Mouse (Mus musculus): ENCODE results near the gene Ikzf3. TPM values are rescaled to one million over a fixed set of nuclear protein-coding genes. Genes with fewer than 3 reads are reported as not detected.
A peak's percentile ranks its signal among the peaks of the same experiment; 100 is the strongest.

Gene Ikzf3
- polyA plus RNA-seq, 1 experiment from 2014 or later, result not detected

DNA sequence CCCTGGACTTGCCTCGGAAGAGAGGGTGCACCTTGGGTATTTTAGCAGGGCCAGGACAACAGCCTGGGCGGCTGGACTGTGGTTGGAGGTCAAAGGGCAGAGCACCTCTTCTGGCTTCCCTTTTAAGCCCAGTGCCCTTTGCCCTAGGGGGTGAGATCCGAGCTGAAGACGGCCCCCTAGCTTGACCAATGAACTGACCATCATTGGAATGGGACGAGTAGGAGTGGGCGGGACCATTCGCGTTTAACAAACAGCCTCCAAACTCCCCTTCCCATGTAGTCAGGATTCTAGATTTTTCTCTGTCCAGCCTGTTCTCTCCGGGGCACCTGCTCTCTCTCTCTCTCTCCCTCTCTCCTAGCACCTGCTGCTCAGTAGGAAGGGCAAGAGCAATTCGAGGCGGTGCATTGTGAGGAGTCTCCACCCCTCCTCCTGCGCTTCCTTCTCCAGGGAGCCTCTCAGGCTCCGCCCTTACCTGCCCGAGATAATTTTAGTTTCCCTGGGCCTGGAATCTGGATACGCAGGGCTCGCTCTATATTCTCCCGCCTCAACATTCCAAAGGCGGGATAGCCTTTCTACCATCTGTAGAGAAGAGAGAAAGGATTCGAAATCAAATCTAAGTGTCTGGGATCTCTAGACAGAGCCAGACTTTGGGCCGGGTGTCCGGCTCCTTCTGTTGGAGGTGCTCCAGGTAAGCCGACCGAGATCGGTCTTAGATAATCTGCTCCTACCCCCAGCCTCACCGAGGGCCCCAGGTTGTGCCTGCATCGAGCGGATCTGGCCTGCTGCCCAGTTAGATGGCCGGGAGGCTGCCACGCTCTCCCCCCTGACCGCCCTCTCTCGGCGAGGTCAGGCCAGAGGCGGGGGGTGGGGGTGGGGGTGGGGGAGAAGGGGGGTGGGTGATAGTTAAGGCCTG, 99.0 kb downstream of the Ikzf3 start:
- H3K4me3 ChIP-seq (ENCODE audit: control insufficient read depth in 1 of 2, insufficient read depth in 1 of 2, low read depth in 1 of 2, low read length in 2 of 2), result peak overlapping the region; percentile 22 to 28; a peak in 3 of 4 replicates
- no peak for ATAC-seq (ENCODE audit: insufficient number of reproducible peaks, insufficient read depth, low FRiP score, low read depth)
- 3% methylated on average over 33 of the region's 33 CpGs for WGBS
- no peaks in the 10 kb centered on the region for H3K9me3 ChIP-seq (ENCODE audit: control insufficient read depth, low read length)
- no peaks in the 10 kb centered on the region for H3K36me3 ChIP-seq (ENCODE audit: control insufficient read depth, insufficient read depth, low read length)
- H3K4me2 ChIP-seq (ENCODE audit: low read length), result peak overlapping the region; percentile 65
- H3K27me3 ChIP-seq (ENCODE audit: control insufficient read depth, insufficient read depth, low read length), result no peaks in the 10 kb centered on the region
- no peak overlapping the region for H3K27ac ChIP-seq (replicated peaks in 1 of 2; ENCODE audit: control insufficient read depth in 1 of 2, insufficient read depth in 1 of 2, low read depth in 2 of 2, low read length in 2 of 2)
- H3K4me1 ChIP-seq (ENCODE audit: control insufficient read depth in 2 of 2, insufficient read depth in 2 of 2, low read length in 2 of 2), result peaks cover 9 to 23% of the 10 kb centered on the region in 2 experiments
- H3K9ac ChIP-seq (ENCODE audit: low read length), result peak overlapping the region; percentile 57

DNA sequence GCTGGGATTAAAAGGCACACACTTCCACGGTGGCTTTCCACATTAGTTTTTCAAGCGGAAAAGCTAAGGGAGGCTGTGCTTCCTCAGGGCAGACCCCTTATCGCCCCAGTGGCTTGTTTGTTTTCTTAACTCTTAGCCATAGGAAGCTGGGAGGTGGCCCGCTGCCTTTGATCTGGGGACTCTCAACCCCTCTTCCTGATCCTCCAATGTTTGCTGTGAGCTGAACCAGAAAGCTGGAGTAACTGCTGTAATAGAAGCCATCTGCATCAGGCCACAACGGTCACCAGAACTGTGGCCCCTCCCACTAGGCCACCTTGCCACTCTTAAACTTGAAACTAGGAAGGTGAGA, 99.6 kb downstream of the Ikzf3 start, which contains the start of gene Grb7:
Gene Grb7 (plus strand): TSS at position 182 of the 349 bp plus-strand sequence.
- no peak within 1 kb of the TSS for H3K27ac ChIP-seq (replicated peaks in 1 of 2; ENCODE audit: control insufficient read depth in 1 of 2, insufficient read depth in 1 of 2, low read depth in 2 of 2, low read length in 2 of 2)
- H3K9me3 ChIP-seq (ENCODE audit: control insufficient read depth, low read length), result no peaks in the 10 kb centered on the region
- H3K9ac ChIP-seq (ENCODE audit: low read length), result peak within 1 kb of the TSS; percentile 57
- 35% methylated on average over 5 of the region's 5 CpGs for WGBS
- H3K4me2 ChIP-seq (ENCODE audit: low read length), result peak within 1 kb of the TSS; percentile 65
- H3K4me1 ChIP-seq (ENCODE audit: control insufficient read depth in 2 of 2, insufficient read depth in 2 of 2, low read length in 2 of 2), result peaks cover 9 to 23% of the 10 kb centered on the region in 2 experiments
- ATAC-seq (ENCODE audit: insufficient number of reproducible peaks, insufficient read depth, low FRiP score, low read depth), result no peak
- H3K4me3 ChIP-seq (ENCODE audit: control insufficient read depth in 1 of 2, insufficient read depth in 1 of 2, low read depth in 1 of 2, low read length in 2 of 2), result peak within 1 kb of the TSS; percentile 22 to 28; a peak in 3 of 4 replicates
- H3K36me3 ChIP-seq (ENCODE audit: control insufficient read depth, insufficient read depth, low read length), result no peaks in the 10 kb centered on the region
- H3K27me3 ChIP-seq (ENCODE audit: control insufficient read depth, insufficient read depth, low read length), result no peaks in the 10 kb centered on the region

DNA sequence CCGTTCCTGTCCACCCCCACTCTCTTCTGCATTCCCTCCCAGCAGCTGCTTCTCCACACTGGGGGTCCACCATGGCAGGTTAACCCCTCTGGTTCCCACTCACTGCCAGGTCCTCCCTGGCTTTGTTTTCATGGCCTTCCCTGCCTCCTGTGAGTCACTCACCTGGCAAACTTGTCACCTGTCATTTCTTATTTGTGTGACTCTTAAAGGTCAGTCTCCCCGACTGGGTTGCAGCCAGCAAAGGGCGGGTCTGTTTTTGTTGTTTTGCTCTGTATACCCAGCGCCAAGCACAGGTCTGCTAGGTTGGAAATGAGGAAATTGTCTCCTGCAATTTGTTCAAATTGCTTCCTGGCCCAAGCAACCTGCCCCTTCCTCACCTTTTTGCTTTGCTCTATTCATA, 100.2 kb downstream of the Ikzf3 start:
- ATAC-seq (ENCODE audit: insufficient number of reproducible peaks, insufficient read depth, low FRiP score, low read depth), result no peak
- Histone ChIP-seq H3K9me3 (ENCODE audit: control insufficient read depth, low read length) (no peaks in the 10 kb centered on the region), H3K4me2 (ENCODE audit: low read length) (no peak overlapping the region), H3K36me3 (ENCODE audit: control insufficient read depth, insufficient read depth, low read length) (no peaks in the 10 kb centered on the region), H3K27me3 (ENCODE audit: control insufficient read depth, insufficient read depth, low read length) (no peaks in the 10 kb centered on the region), H3K4me3 (ENCODE audit: control insufficient read depth in 1 of 2, insufficient read depth in 1 of 2, low read depth in 1 of 2, low read length in 2 of 2) (no peak overlapping the region), H3K27ac (replicated peaks in 1 of 2; ENCODE audit: control insufficient read depth in 1 of 2, insufficient read depth in 1 of 2, low read depth in 2 of 2, low read length in 2 of 2) (no peak overlapping the region), H3K9ac (ENCODE audit: low read length) (no peak overlapping the region), H3K4me1 (ENCODE audit: control insufficient read depth in 2 of 2, insufficient read depth in 2 of 2, low read length in 2 of 2) (peaks cover 9 to 23% of the 10 kb centered on the region in 2 experiments)
- WGBS, result 70% methylated on average over 4 of the region's 4 CpGs

DNA sequence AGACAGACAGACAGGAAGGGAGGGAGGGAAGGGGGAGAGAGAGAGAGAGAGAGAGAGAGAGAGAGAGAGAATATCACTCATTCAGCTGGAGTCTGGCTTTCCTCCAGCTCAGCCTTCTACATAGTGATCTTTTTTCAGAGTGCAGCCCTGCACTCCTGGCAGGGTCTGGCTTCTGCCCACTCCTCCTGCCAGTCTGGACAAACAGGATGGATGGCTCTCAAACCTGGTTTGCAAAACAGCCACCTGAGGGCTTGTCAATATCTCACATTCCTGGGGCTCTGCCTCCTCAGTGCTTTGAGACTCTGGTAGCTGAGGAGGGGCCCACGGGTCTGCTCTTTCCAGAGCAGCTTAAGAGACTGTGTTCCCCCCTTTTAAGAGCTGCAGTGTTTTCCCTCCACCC, 100.6 kb downstream of the Ikzf3 start:
- no peak overlapping the region for H3K4me3 ChIP-seq (ENCODE audit: control insufficient read depth in 1 of 2, insufficient read depth in 1 of 2, low read depth in 1 of 2, low read length in 2 of 2)
- ATAC-seq (ENCODE audit: insufficient number of reproducible peaks, insufficient read depth, low FRiP score, low read depth), result no peak
- H3K27me3 ChIP-seq (ENCODE audit: control insufficient read depth, insufficient read depth, low read length), result no peaks in the 10 kb centered on the region
- H3K4me2 ChIP-seq (ENCODE audit: low read length), result no peak overlapping the region
- H3K27ac ChIP-seq (replicated peaks in 1 of 2; ENCODE audit: control insufficient read depth in 1 of 2, insufficient read depth in 1 of 2, low read depth in 2 of 2, low read length in 2 of 2), result no peak overlapping the region
- H3K9me3 ChIP-seq (ENCODE audit: control insufficient read depth, low read length), result no peaks in the 10 kb centered on the region
- 25% methylated on average over 1 of the region's 1 CpGs for WGBS
- no peaks in the 10 kb centered on the region for H3K36me3 ChIP-seq (ENCODE audit: control insufficient read depth, insufficient read depth, low read length)
- H3K4me1 ChIP-seq (ENCODE audit: control insufficient read depth in 2 of 2, insufficient read depth in 2 of 2, low read length in 2 of 2), result peaks cover 9 to 23% of the 10 kb centered on the region in 2 experiments
- H3K9ac ChIP-seq (ENCODE audit: low read length), result no peak overlapping the region

DNA sequence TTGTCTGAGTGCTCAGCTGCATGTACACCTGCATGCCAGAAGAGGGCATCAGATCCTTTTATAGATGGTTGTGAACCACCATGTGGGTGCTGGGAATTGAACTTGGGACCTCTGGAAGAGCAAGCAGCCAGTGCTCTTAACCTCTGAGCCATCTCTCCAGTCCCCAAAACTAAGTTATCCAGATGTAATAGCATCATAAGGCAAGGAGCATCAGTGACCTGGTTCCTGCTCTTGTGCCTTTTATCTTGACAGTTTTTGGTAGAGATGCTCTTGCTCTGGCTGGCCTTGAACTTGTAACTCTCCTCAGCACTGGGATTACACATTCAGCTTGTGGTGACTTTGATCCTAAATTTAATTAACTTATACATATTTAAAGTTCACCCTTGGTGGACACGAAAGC, 102.1 kb downstream of the Ikzf3 start:
- peaks cover 9 to 23% of the 10 kb centered on the region in 2 experiments for H3K4me1 ChIP-seq (ENCODE audit: control insufficient read depth in 2 of 2, insufficient read depth in 2 of 2, low read length in 2 of 2)
- ATAC-seq (ENCODE audit: insufficient number of reproducible peaks, insufficient read depth, low FRiP score, low read depth), result no peak
- 100% methylated on average over 1 of the region's 1 CpGs for WGBS
- H3K27me3 ChIP-seq (ENCODE audit: control insufficient read depth, insufficient read depth, low read length), result no peaks in the 10 kb centered on the region
- H3K9ac ChIP-seq (ENCODE audit: low read length), result no peak overlapping the region
- no peak overlapping the region for H3K4me2 ChIP-seq (ENCODE audit: low read length)
- no peaks in the 10 kb centered on the region for H3K36me3 ChIP-seq (ENCODE audit: control insufficient read depth, insufficient read depth, low read length)
- no peak overlapping the region for H3K27ac ChIP-seq (replicated peaks in 1 of 2; ENCODE audit: control insufficient read depth in 1 of 2, insufficient read depth in 1 of 2, low read depth in 2 of 2, low read length in 2 of 2)
- H3K9me3 ChIP-seq (ENCODE audit: control insufficient read depth, low read length), result no peaks in the 10 kb centered on the region
- H3K4me3 ChIP-seq (ENCODE audit: control insufficient read depth in 1 of 2, insufficient read depth in 1 of 2, low read depth in 1 of 2, low read length in 2 of 2), result no peak overlapping the region

DNA sequence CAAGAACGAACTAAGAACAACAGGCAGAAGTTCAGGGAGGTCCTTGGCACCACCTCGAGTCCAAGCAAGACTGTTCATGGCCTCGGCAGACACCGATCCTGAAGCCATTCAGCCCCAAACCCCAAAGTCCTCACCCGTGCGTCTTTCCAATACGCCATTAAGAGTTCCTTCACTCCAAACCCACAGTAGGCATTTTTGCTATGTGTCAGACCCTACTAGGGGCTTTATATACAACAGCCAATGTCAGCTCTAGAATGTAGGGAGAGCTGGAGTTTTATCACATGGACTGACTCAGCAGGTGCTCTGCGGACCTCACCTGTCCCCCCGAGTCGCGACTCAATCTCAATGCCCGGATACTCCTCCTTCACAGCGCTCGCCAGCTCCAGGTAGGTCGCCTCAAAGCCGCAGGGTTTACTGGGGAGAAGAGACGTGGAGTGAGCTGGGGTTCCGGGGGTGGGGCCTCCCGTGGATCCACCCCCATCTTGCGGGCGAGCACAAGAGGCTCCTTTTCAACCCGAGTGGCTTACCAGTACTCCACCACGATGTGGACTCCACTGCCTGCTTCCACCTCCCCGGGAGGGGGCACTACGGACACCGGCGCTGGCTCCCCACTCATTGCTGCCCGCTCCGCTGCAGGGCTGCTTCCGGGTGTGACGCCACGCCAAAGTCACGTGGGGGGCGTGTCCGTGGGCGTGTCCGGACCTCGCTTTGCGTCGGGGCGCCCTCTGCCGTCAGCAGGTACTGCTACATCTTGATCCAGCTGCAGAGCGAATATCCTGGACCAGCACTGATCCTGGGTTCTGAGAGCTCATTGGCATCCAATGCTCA, 107.3 kb downstream of the Ikzf3 start, which contains the start of gene Mien1:
Gene Mien1 (minus strand): TSS at position 661 of the 828 bp plus-strand sequence.
- Histone ChIP-seq H3K4me2 (ENCODE audit: low read length) (peak within 1 kb of the TSS; percentile 90), H3K27me3 (ENCODE audit: control insufficient read depth, insufficient read depth, low read length) (no peaks in the 10 kb centered on the region), H3K9ac (ENCODE audit: low read length) (peak within 1 kb of the TSS; percentile 80), H3K36me3 (ENCODE audit: control insufficient read depth, insufficient read depth, low read length) (peaks cover 41% of the 10 kb centered on the region), H3K9me3 (ENCODE audit: control insufficient read depth, low read length) (no peaks in the 10 kb centered on the region), H3K4me1 (ENCODE audit: control insufficient read depth in 2 of 2, insufficient read depth in 2 of 2, low read length in 2 of 2) (peaks cover 0 to 7% of the 10 kb centered on the region in 2 experiments; a peak in 1 of 4 replicates), H3K4me3 (ENCODE audit: control insufficient read depth in 1 of 2, insufficient read depth in 1 of 2, low read depth in 1 of 2, low read length in 2 of 2) (peak within 1 kb of the TSS; percentile 73 to 84), H3K27ac (replicated peaks in 1 of 2; ENCODE audit: control insufficient read depth in 1 of 2, insufficient read depth in 1 of 2, low read depth in 2 of 2, low read length in 2 of 2) (peak within 1 kb of the TSS; percentile 42 to 63; a peak in 3 of 4 replicates)
- WGBS, result 2% methylated on average over 43 of the region's 43 CpGs
- peak; percentile 85 for ATAC-seq (ENCODE audit: insufficient number of reproducible peaks, insufficient read depth, low FRiP score, low read depth)

DNA sequence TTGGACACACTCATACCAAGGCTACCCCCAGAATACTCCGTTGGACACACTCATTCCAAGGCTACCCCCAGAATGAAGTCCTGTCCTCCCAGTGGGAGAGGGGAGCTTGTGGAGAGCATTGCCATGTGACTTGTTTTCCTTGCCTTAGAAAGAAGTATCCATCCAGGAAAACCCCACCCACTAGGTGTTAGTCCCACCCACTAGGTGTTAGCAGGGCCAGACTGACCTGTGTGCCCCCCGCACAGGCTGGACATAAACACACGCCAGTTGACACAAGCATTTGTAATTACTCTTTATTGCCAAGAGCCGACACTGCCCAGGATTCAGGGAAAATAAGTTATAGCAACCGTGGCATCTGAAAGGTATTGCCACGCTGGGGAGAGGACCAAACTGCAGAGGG, 108.4 kb downstream of the Ikzf3 start:
- H3K36me3 ChIP-seq (ENCODE audit: control insufficient read depth, insufficient read depth, low read length), result peaks cover 52% of the 10 kb centered on the region
- no peak for ATAC-seq (ENCODE audit: insufficient number of reproducible peaks, insufficient read depth, low FRiP score, low read depth)
- no peaks in the 10 kb centered on the region for H3K27me3 ChIP-seq (ENCODE audit: control insufficient read depth, insufficient read depth, low read length)
- WGBS, result 75% methylated on average over 6 of the region's 6 CpGs
- H3K4me2 ChIP-seq (ENCODE audit: low read length), result no peak overlapping the region; the same call in 1 of the 2 replicates
- no peak overlapping the region for H3K27ac ChIP-seq (replicated peaks in 1 of 2; ENCODE audit: control insufficient read depth in 1 of 2, insufficient read depth in 1 of 2, low read depth in 2 of 2, low read length in 2 of 2)
- H3K9me3 ChIP-seq (ENCODE audit: control insufficient read depth, low read length), result no peaks in the 10 kb centered on the region
- no peak overlapping the region for H3K4me3 ChIP-seq (ENCODE audit: control insufficient read depth in 1 of 2, insufficient read depth in 1 of 2, low read depth in 1 of 2, low read length in 2 of 2)
- H3K4me1 ChIP-seq (ENCODE audit: control insufficient read depth in 2 of 2, insufficient read depth in 2 of 2, low read length in 2 of 2), result peaks cover 0 to 7% of the 10 kb centered on the region in 2 experiments; a peak in 1 of 4 replicates
- 0 out of 2 replicates have a peak overlapping the region, but pooled peaks have one; percentile 80 for H3K9ac ChIP-seq (ENCODE audit: low read length)
